Mouse (Mus musculus): ENCODE results near the gene Stox2.

GRCm38 (mm10) chr8:47185396-47185795, 260.8 kb downstream of the Stox2 start:
- TF ChIP-seq CTCF (IDR thresholded peaks at IDR 0.05; ENCODE audit: low read depth, low read length) (no peak), POLR2AphosphoS5 (IDR thresholded peaks at IDR 0.05; ENCODE audit: insufficient replicate concordance, low read depth, low read length) (no peak), GATA2 (IDR thresholded peaks at IDR 0.05; ENCODE audit: borderline replicate concordance, low read depth, low read length) (no peak), GATA1 (IDR thresholded peaks at IDR 0.05; ENCODE audit: borderline replicate concordance, low read length) (no peak)

Data from G1E (cell line).